ENCODE assay signal across 11 mouse cellular contexts in genomic region chr1:120007851-120008588, GRCm38 (mm10). TPM values are rescaled to one million over a fixed set of nuclear protein-coding genes. Genes with fewer than 3 reads are reported as not detected.
DNase-seq lines count a peak whose midpoint lies in the region; ATAC-seq and TF ChIP-seq lines count a peak whose summit lies in the region.
"Had no signal": no experiment of that assay in that cellular context is flagged by ENCODE, and none has a peak within 500 bp of the region (broad histone marks: within the 10 kb centered on the region; RNA-seq: fewer than 3 reads in every experiment).

No protein-coding gene starts in this region.

- ATAC-seq in heart, embryonic 12.5 days (ENCODE audit: insufficient number of reproducible peaks, low FRiP score) = no peak
- ATAC-seq in hindbrain, embryonic 11.5 days (ENCODE audit: low FRiP score) = no peak
- ATAC-seq in midbrain, embryonic 11.5 days (ENCODE audit: low FRiP score) = no peak

- no peaks in the 10 kb centered on the region for H3K36me3 ChIP-seq in heart, embryonic 12.5 days
- H3K36me3 ChIP-seq in hindbrain, embryonic 11.5 days (ENCODE audit: control insufficient read depth, insufficient read depth, low read length) = no peaks in the 10 kb centered on the region
- H3K36me3 ChIP-seq in midbrain, embryonic 11.5 days (ENCODE audit: control insufficient read depth, insufficient read depth, low read length) = no peaks in the 10 kb centered on the region

- no peak for DNase-seq in heart, adult 18-20 months
- peak; percentile 76 for DNase-seq in brain, embryonic 14.5 days (ENCODE audit: low read depth)
- peak; percentile 4 for DNase-seq in hindbrain, embryonic 11.5 days (ENCODE audit: low spot score)
- DNase-seq in midbrain, embryonic 11.5 days (ENCODE audit: low spot score, missing footprints) = peak; percentile 82
- DNase-seq in layer of hippocampus, adult 9-11 months = no peak
- no peak for DNase-seq in layer of hippocampus, adult 11-12 months (ENCODE audit: low spot score)
- no peak for DNase-seq in thymus, postnatal 4 days
- DNase-seq: heart, postnatal 4 days; thymus, postnatal 25 days had no signal

- H3K27ac ChIP-seq in heart, embryonic 12.5 days (ENCODE audit: poor library complexity, severe bottlenecking) = no peak overlapping the region
- no peak overlapping the region for H3K27ac ChIP-seq in hindbrain, embryonic 11.5 days (ENCODE audit: low read depth, low read length)
- no peak overlapping the region for H3K27ac ChIP-seq in midbrain, embryonic 11.5 days (ENCODE audit: low read depth, low read length)

- H3K4me2 ChIP-seq in heart, embryonic 12.5 days = peak overlapping the region; percentile 78
- peak overlapping the region; percentile 79 for H3K4me2 ChIP-seq in hindbrain, embryonic 11.5 days (replicated peaks; ENCODE audit: low read depth, low read length)
- peak overlapping the region; percentile 70 for H3K4me2 ChIP-seq in midbrain, embryonic 11.5 days

- H3K4me3 ChIP-seq in heart, embryonic 12.5 days = peak overlapping the region; percentile 43
- peak overlapping the region; percentile 40; the same call in 1 of the 2 replicates for H3K4me3 ChIP-seq in hindbrain, embryonic 11.5 days (ENCODE audit: low read depth, low read length)
- peak overlapping the region; percentile 38; the same call in 1 of the 2 replicates for H3K4me3 ChIP-seq in midbrain, embryonic 11.5 days (ENCODE audit: low read depth, low read length)

- no peak for TF ChIP-seq CTCF in brain, embryonic 14.5 days (IDR thresholded peaks at IDR 0.05; ENCODE audit: borderline replicate concordance, extremely low read depth, insufficient read depth, insufficient read length)

- H3K27me3 ChIP-seq in heart, embryonic 12.5 days (replicated peaks) = peaks cover 38% of the 10 kb centered on the region
- H3K27me3 ChIP-seq in hindbrain, embryonic 11.5 days (ENCODE audit: control insufficient read depth, insufficient read depth, low read length) = peaks cover 9% of the 10 kb centered on the region
- H3K27me3 ChIP-seq in midbrain, embryonic 11.5 days (ENCODE audit: control insufficient read depth, insufficient read depth, low read length) = 0 out of 2 replicates have a peak, but pooled peaks cover 6% of the 10 kb centered on the region

- TF ChIP-seq POLR2A in brain, embryonic 14.5 days (IDR thresholded peaks at IDR 0.05; ENCODE audit: borderline replicate concordance, extremely low read depth, insufficient read depth, insufficient read length, poor library complexity, severe bottlenecking) = no peak

- 32% methylated on average over 11 of the region's 11 CpGs for WGBS in heart, embryonic 12.5 days
- WGBS in hindbrain, embryonic 11.5 days = 26% methylated on average over 11 of the region's 11 CpGs
- WGBS in midbrain, embryonic 11.5 days = 19% methylated on average over 11 of the region's 11 CpGs

- H3K9me3 ChIP-seq in heart, embryonic 12.5 days (replicated peaks) = no peaks in the 10 kb centered on the region
- no peaks in the 10 kb centered on the region for H3K9me3 ChIP-seq in hindbrain, embryonic 11.5 days (ENCODE audit: control insufficient read depth, low read length)
- no peaks in the 10 kb centered on the region for H3K9me3 ChIP-seq in midbrain, embryonic 11.5 days (ENCODE audit: control insufficient read depth, low read length)

- peaks cover 17% of the 10 kb centered on the region for H3K4me1 ChIP-seq in heart, embryonic 12.5 days (replicated peaks)
- H3K4me1 ChIP-seq in hindbrain, embryonic 11.5 days (replicated peaks; ENCODE audit: control insufficient read depth, insufficient read depth, low read length) = no peaks in the 10 kb centered on the region; the same call in 1 of the 2 replicates
- H3K4me1 ChIP-seq in midbrain, embryonic 11.5 days (ENCODE audit: control insufficient read depth, insufficient read depth, low read length) = peaks cover 3% of the 10 kb centered on the region; the same call in 1 of the 2 replicates

- H3K9ac ChIP-seq in heart, embryonic 12.5 days = no peak overlapping the region
- no peak overlapping the region; the same call in 1 of the 2 replicates for H3K9ac ChIP-seq in hindbrain, embryonic 11.5 days (ENCODE audit: low read depth, low read length)
- H3K9ac ChIP-seq in midbrain, embryonic 11.5 days (ENCODE audit: low read length) = peak overlapping the region; percentile 62; the same call in 1 of the 2 replicates

RNA-seq across cellular contexts. Expression of gene Sctr, which starts 1.3 kb away (rescaled TPM):
- 0.09 and 0.17 TPM in 2 replicates for polyA plus RNA-seq in heart, embryonic 12.5 days (2016; fragmentation: Nextera tagmentation; extraction: Ambion mirVana)
- under 1 TPM in 1 of 2 experiments, not detected in 1; 0.21 TPM for total RNA-seq in heart, adult 18-20 months (2021)
- 1.2 and 1.7 TPM in 2 replicates for polyA plus RNA-seq in brain, embryonic 14.5 days (2012; rRNA removed)
- polyA plus RNA-seq in hindbrain, embryonic 11.5 days (2014; fragmentation: Nextera tagmentation; extraction: Ambion mirVana) = 0.31 and 0.73 TPM in 2 replicates
- 0.53 and 0.62 TPM in 2 replicates for polyA plus RNA-seq in midbrain, embryonic 11.5 days (2014; fragmentation: Nextera tagmentation; extraction: Ambion mirVana)
- polyA plus RNA-seq: liver, embryonic 16.5 days had no signal

RNA-seq across cellular contexts. Expression of gene Cfap221, which starts 11.0 kb away (rescaled TPM):
- not detected in 2 replicates for polyA plus RNA-seq in heart, embryonic 12.5 days (2016; fragmentation: Nextera tagmentation; extraction: Ambion mirVana)
- not detected for total RNA-seq in heart, adult 18-20 months (2021)
- polyA plus RNA-seq in brain, embryonic 14.5 days (2012; rRNA removed) = 0.13 and 0.52 TPM in 2 replicates
- 0.07 and 0.20 TPM in 2 replicates for polyA plus RNA-seq in hindbrain, embryonic 11.5 days (2014; fragmentation: Nextera tagmentation; extraction: Ambion mirVana)
- polyA plus RNA-seq in midbrain, embryonic 11.5 days (2014; fragmentation: Nextera tagmentation; extraction: Ambion mirVana) = 0.08 TPM in 1 of 2 replicates, not detected in the other
- total RNA-seq: heart, postnatal 4 days had no signal
- polyA plus RNA-seq: liver, embryonic 16.5 days had no signal

Comparison
In these comparisons a context has a peak if more than half of its experiments do, and no peak if none do; other contexts are left out.
1. DNase-seq: peak in brain, embryonic 14.5 days (single experiment), hindbrain, embryonic 11.5 days (single experiment) and midbrain, embryonic 11.5 days (single experiment); none in heart, adult 18-20 months (0 of 2), layer of hippocampus, adult 9-11 months (single experiment), layer of hippocampus, adult 11-12 months (single experiment) and thymus, postnatal 4 days (single experiment).
2. Peak in every context shown above with its lines, with median percentiles within 50 percentile points of each other: H3K4me2 ChIP-seq and H3K4me3 ChIP-seq.